Mouse (Mus musculus) embryonic facial prominence, embryonic 12.5 days (tissue): ENCODE results near the gene Spaca4. TPM values are rescaled to one million over a fixed set of nuclear protein-coding genes. Genes with fewer than 3 reads are reported as not detected.

Experiments
- ATAC-seq: fragments of 200-750 bp; cut with Nextera tagmentation; 2 replicates; pipeline ENCODE4 v1.8.0; 2017; ENCODE audit not compliant: insufficient number of reproducible peaks, insufficient read depth, low FRiP score, low TSS enrichment
- H3K27ac ChIP-seq: fragments of 300-500 bp; sonication (generic); 2 replicates; pipeline ENCODE4 v1.5.1; 2016; ENCODE audit warnings: mild to moderate bottlenecking
- H3K27me3 ChIP-seq: fragments of 300-500 bp; sonication (generic); 2 replicates; pipeline ENCODE4 v1.6.1; 2016; ENCODE audit warnings: mild to moderate bottlenecking, moderate library complexity
- H3K36me3 ChIP-seq: fragments of 300-500 bp; sonication (generic); 2 replicates; pipeline ENCODE4 v1.6.1; 2016; ENCODE audit warnings: mild to moderate bottlenecking
- H3K4me1 ChIP-seq: fragments of 300-500 bp; sonication (generic); 2 replicates; pipeline ENCODE4 v1.6.1; 2016
- H3K4me2 ChIP-seq: fragments of 300-500 bp; sonication (generic); replicated peaks from 2 replicates; pipeline ENCODE4 v1.6.1; 2016; ENCODE audit warnings: mild to moderate bottlenecking, moderate library complexity
- H3K4me3 ChIP-seq: fragments of 300-500 bp; sonication (generic); 2 replicates; pipeline ENCODE4 v1.5.1; 2016; ENCODE audit warnings: mild to moderate bottlenecking
- H3K9ac ChIP-seq: fragments of 300-500 bp; sonication (generic); 2 replicates; pipeline ENCODE4 v1.6.1; 2016; ENCODE audit warnings: mild to moderate bottlenecking, moderate library complexity
- H3K9me3 ChIP-seq: fragments of 300-500 bp; sonication (generic); 2 replicates; pipeline ENCODE4 v1.6.1; 2016; ENCODE audit warnings: mild to moderate bottlenecking, moderate library complexity
- WGBS: fragments of 180-500 bp; shearing (Covaris S2); methylation state at CpG from one replicate; pipeline ENCODE4 v1.1.7; 2016; 5-methylcytosine and 5-hydroxymethylcytosine counted together
- polyA plus RNA-seq: library from polyadenylated mRNA; unstranded; fragments of >200 nt; fragmentation: Nextera tagmentation; extraction: Ambion mirVana; gene quantifications from 2 replicates; pipeline ENCODE4 v1.2.1, GENCODE M21; 2016

Gene Spaca4
- polyA plus RNA-seq, 1 experiment from 2014 or later = not detected

- no peak for ATAC-seq
- Histone ChIP-seq H3K4me2 (no peak overlapping the region), H3K9me3 (no peaks in the 10 kb centered on the region), H3K4me3 (no peak overlapping the region), H3K27me3 (0 out of 2 replicates have a peak, but pooled peaks cover 3% of the 10 kb centered on the region), H3K9ac (no peak overlapping the region), H3K4me1 (peaks cover 29% of the 10 kb centered on the region), H3K36me3 (no peaks in the 10 kb centered on the region), H3K27ac (no peak overlapping the region)
- 72% methylated on average over 11 of the region's 11 CpGs for WGBS
Observed at GRCm38 (mm10) chr7:45689800-45690199, 35.8 kb downstream of the Spaca4 start.

- H3K27me3 ChIP-seq = 0 out of 2 replicates have a peak, but pooled peaks cover 6% of the 10 kb centered on the region
- peaks cover 28% of the 10 kb centered on the region for H3K4me1 ChIP-seq
- no peak for ATAC-seq
- H3K36me3 ChIP-seq = no peaks in the 10 kb centered on the region
- H3K4me2 ChIP-seq = no peak overlapping the region
- no peak overlapping the region for H3K4me3 ChIP-seq
- H3K9ac ChIP-seq = no peak overlapping the region
- H3K9me3 ChIP-seq = no peaks in the 10 kb centered on the region
- no peak overlapping the region for H3K27ac ChIP-seq
- WGBS = 53% methylated on average over 6 of the region's 6 CpGs
Observed at GRCm38 (mm10) chr7:45689099-45689498, 36.5 kb downstream of the Spaca4 start.

GRCm38 (mm10) chr7:45686841-45687240 is 38.8 kb downstream of the Spaca4 start:
- H3K4me2 ChIP-seq = no peak overlapping the region
- 66% methylated on average over 3 of the region's 3 CpGs for WGBS
- H3K9ac ChIP-seq = no peak overlapping the region
- no peak for ATAC-seq
- H3K9me3 ChIP-seq = no peaks in the 10 kb centered on the region
- H3K4me1 ChIP-seq = peaks cover 26% of the 10 kb centered on the region
- no peaks in the 10 kb centered on the region for H3K36me3 ChIP-seq
- H3K27ac ChIP-seq = no peak overlapping the region
- no peak overlapping the region for H3K4me3 ChIP-seq
- 0 out of 2 replicates have a peak, but pooled peaks cover 6% of the 10 kb centered on the region for H3K27me3 ChIP-seq

- peak overlapping the region; percentile 23 for H3K4me2 ChIP-seq
- H3K36me3 ChIP-seq = no peaks in the 10 kb centered on the region
- H3K27ac ChIP-seq = peak overlapping the region; percentile 80
- peak overlapping the region; percentile 19; the same call in 1 of the 2 replicates for H3K9ac ChIP-seq
- 24% methylated on average over 10 of the region's 10 CpGs for WGBS
- H3K9me3 ChIP-seq = no peaks in the 10 kb centered on the region
- no peak for ATAC-seq
- H3K4me1 ChIP-seq = peaks cover 26% of the 10 kb centered on the region
- H3K4me3 ChIP-seq = no peak overlapping the region
- 0 out of 2 replicates have a peak, but pooled peaks cover 6% of the 10 kb centered on the region for H3K27me3 ChIP-seq
Observed at GRCm38 (mm10) chr7:45685811-45686210, 39.8 kb downstream of the Spaca4 start.

- 0 out of 2 replicates have a peak, but pooled peaks cover 6% of the 10 kb centered on the region for H3K27me3 ChIP-seq
- H3K4me1 ChIP-seq = peaks cover 26% of the 10 kb centered on the region
- H3K9me3 ChIP-seq = no peaks in the 10 kb centered on the region
- peak within 1 kb of the TSS; percentile 80; the same call in 1 of the 2 replicates for H3K27ac ChIP-seq
- H3K36me3 ChIP-seq = no peaks in the 10 kb centered on the region
- H3K9ac ChIP-seq = no peak within 1 kb of the TSS
- WGBS = 70% methylated on average over 7 of the region's 7 CpGs
- H3K4me3 ChIP-seq = no peak within 1 kb of the TSS
- H3K4me2 ChIP-seq = peak within 1 kb of the TSS; percentile 23; the same call in 1 of the 2 replicates
- ATAC-seq = no peak
Observed at GRCm38 (mm10) chr7:45683396-45684050, 42.1 kb downstream of the Spaca4 start, which contains the start of gene Ntn5. Gene Ntn5 (plus strand): TSS chr7:45684022.

- no peak overlapping the region for H3K9ac ChIP-seq
- no peaks in the 10 kb centered on the region for H3K36me3 ChIP-seq
- peak overlapping the region; percentile 33 for H3K4me2 ChIP-seq
- H3K27ac ChIP-seq = no peak overlapping the region
- H3K27me3 ChIP-seq = 0 out of 2 replicates have a peak, but pooled peaks cover 9% of the 10 kb centered on the region
- WGBS = 31% methylated on average over 14 of the region's 14 CpGs
- H3K4me3 ChIP-seq = no peak overlapping the region
- H3K4me1 ChIP-seq = peaks cover 26% of the 10 kb centered on the region
- peak; percentile 14; the same call in 1 of the 2 replicates for ATAC-seq
- H3K9me3 ChIP-seq = no peaks in the 10 kb centered on the region
Observed at GRCm38 (mm10) chr7:45682144-45683126, 43.2 kb downstream of the Spaca4 start.

GRCm38 (mm10) chr7:45681046-45681736 is 44.4 kb downstream of the Spaca4 start:
- H3K9ac ChIP-seq = no peak overlapping the region

GRCm38 (mm10) chr7:45679966-45680621 is 45.5 kb downstream of the Spaca4 start:
- H3K4me2 ChIP-seq = no peak overlapping the region
- H3K4me1 ChIP-seq = peaks cover 7% of the 10 kb centered on the region
- WGBS = 74% methylated on average over 14 of the region's 14 CpGs
- H3K27ac ChIP-seq = no peak overlapping the region
- ATAC-seq = no peak
- H3K27me3 ChIP-seq = 0 out of 2 replicates have a peak, but pooled peaks cover 5% of the 10 kb centered on the region
- H3K4me3 ChIP-seq = no peak overlapping the region
- no peak overlapping the region for H3K9ac ChIP-seq
- no peaks in the 10 kb centered on the region for H3K36me3 ChIP-seq
- no peaks in the 10 kb centered on the region for H3K9me3 ChIP-seq

More at GRCm38 (mm10) chr7:45681046-45681736, 44.4 kb downstream of the Spaca4 start:
- peaks cover 18% of the 10 kb centered on the region for H3K4me1 ChIP-seq
- no peak overlapping the region for H3K27ac ChIP-seq
- ATAC-seq = no peak
- H3K4me3 ChIP-seq = no peak overlapping the region
- 82% methylated on average over 8 of the region's 8 CpGs for WGBS
- H3K4me2 ChIP-seq = no peak overlapping the region
- no peaks in the 10 kb centered on the region for H3K9me3 ChIP-seq
- no peaks in the 10 kb centered on the region for H3K36me3 ChIP-seq
- H3K27me3 ChIP-seq = 0 out of 2 replicates have a peak, but pooled peaks cover 5% of the 10 kb centered on the region

GRCm38 (mm10) chr7:45678513-45678912 is 47.1 kb downstream of the Spaca4 start:
- ATAC-seq = no peak
- Histone ChIP-seq H3K4me2 (no peak overlapping the region), H3K4me3 (no peak overlapping the region), H3K9ac (no peak overlapping the region), H3K36me3 (no peaks in the 10 kb centered on the region), H3K27me3 (0 out of 2 replicates have a peak, but pooled peaks cover 2% of the 10 kb centered on the region), H3K27ac (no peak overlapping the region), H3K9me3 (no peaks in the 10 kb centered on the region), H3K4me1 (no peaks in the 10 kb centered on the region; the same call in 1 of the 2 replicates)
- WGBS = 91% methylated on average over 14 of the region's 14 CpGs

GRCm38 (mm10) chr7:45677627-45678295 is 47.9 kb downstream of the Spaca4 start:
- H3K27me3 ChIP-seq = 0 out of 2 replicates have a peak, but pooled peaks cover 2% of the 10 kb centered on the region
- no peak overlapping the region for H3K4me3 ChIP-seq
- H3K36me3 ChIP-seq = no peaks in the 10 kb centered on the region
- ATAC-seq = no peak
- H3K9me3 ChIP-seq = no peaks in the 10 kb centered on the region
- no peaks in the 10 kb centered on the region for H3K4me1 ChIP-seq
- H3K4me2 ChIP-seq = no peak overlapping the region
- 77% methylated on average over 7 of the region's 7 CpGs for WGBS
- H3K9ac ChIP-seq = no peak overlapping the region
- no peak overlapping the region for H3K27ac ChIP-seq
